Mouse (Mus musculus) left cerebral cortex, adult 8-10 months (tissue): ENCODE results near the gene Dgkq. TPM values are rescaled to one million over a fixed set of nuclear protein-coding genes. Genes with fewer than 3 reads are reported as not detected.
A peak's percentile ranks its signal among the peaks of the same experiment; 100 is the strongest.

Source experiments
- DNase-seq, 2 experiments: peaks; one replicate each; pipeline ENCODE4 v3.0.0; 2022; ENCODE audit warnings: low spot score in 2 of 2
- total RNA-seq, 4 experiments: library from RNA; stranded (reverse); gene quantifications; 2 replicates each; pipeline ENCODE4 v1.2.4; 2022

Dgkq gene
- total RNA-seq, 4 experiments from 2014 or later: 47.3 to 67.4 (median 51.3) TPM

DNA sequence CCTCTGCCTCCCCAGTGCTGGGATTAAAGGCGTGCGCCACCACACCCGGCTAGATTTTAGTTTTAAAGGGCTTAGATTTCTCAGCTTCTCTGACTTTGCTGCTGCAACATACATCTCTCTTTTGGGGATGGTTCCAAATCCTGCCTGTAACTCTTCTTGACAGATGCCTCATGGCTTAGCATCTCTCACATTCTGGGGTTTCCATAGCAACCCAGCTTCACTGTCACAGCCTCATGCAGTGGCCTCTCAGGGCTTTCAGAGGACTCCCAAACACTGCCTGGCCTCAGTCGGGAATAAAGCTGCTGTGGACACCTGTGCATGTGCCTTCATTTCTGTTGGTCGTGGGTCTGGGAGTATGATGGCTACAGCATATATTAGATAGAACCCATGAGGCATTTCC is 19.6 kb upstream of the Dgkq start:
- no peak for DNase-seq

- no peak for DNase-seq
Observed at GRCm38 (mm10) chr5:108680871-108681270, 11.4 kb upstream of the Dgkq start.

- no peak for DNase-seq
Observed at GRCm38 (mm10) chr5:108679909-108680308, 10.4 kb upstream of the Dgkq start.

GRCm38 (mm10) chr5:108678296-108678854 is 8.9 kb upstream of the Dgkq start:
- no peak for DNase-seq

DNA sequence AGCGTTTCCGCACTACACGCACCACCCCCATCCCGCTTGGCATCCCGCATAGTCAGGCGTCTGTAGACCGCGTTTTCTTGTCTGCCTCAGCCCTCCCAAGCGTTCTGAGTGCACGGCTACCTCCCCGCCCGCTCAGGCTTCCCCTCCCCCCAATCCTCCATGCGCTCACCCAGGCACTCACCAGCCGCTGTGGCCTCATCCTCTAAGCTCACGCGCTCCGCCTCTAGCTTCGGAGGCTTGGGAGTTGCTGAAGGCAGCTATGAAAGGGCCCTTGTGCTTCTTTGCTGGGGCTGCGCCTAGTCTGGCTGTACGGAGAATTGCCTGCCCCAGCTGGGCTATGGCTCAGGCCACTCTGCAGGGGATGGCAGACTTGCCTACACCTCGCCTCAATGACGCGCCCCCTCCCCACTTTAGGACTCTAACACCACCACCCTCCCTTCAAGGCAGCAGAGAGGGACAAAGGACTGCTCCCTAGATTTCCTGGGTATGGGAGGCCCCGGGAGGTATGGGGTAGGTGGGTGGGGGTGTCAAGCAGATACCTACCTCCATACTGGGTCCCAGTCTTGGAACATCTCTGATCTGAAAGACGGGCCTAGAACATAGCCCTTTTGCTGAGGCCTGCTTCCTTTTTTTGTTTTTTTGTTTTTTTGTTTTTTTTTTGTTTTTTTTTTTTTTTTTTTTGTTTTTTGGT is 8.3 kb upstream of the Dgkq start:
- peak; percentile 69 to 88 for DNase-seq

DNA sequence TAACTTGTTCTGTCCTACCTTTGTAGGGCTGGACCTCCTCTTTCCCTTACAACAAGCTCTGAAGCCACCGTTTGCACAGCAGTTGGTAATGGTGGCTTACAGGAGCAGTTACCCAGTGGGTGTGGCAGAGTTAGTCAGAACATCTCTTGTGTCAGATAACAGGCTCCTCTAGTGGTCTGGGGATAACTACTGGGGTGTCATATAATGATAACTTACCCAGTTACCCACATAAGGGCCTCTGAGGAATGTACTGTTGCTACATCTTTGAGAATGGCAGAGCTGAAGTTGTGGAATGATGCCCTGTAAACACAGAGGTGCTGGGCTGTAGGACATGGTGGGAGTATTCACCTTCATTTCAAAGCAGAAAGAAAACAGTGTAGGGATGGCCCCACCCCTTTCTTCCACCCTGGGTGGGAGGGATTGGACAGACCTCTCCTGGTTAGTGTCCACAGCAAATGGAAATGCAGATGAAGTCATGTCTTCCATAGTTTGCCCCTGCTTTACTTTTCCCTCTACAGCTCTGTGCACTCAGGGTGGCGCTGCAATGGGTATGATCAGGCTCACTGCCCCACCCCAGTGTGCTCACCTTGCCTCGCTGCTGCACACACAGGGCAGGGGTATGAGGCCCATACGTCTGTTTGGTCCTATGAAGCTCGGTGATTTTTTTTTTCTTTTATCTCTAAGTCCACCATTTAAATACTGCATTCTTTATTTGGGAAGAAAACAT is 7.5 kb upstream of the Dgkq start:
- no peak for DNase-seq

GRCm38 (mm10) chr5:108675251-108675816 is 5.9 kb upstream of the Dgkq start, which contains the start of gene Slc26a1:
Slc26a1 (minus strand) TSS chr5:108675569.
- no peak for DNase-seq

GRCm38 (mm10) chr5:108674624-108675023 is 5.2 kb upstream of the Dgkq start:
- DNase-seq: no peak

DNA sequence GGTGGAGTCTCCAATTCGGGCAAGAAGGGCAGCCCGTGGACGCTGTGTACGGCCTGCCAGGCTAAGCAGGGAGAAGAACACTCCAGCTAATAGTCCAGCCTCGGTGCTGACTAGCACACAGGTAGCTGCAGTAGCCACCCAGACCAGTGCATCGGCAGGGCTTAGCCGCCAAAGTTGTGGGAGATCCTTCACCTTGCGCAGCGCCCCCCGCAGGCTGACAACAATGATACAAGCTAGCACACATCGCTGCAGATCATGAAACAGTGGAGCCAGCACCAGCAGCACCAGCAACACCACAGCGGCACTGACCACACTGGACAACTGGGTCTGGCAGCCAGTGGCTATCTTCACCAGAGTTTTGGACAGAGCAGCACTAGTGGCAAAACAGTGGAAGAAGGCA is 2.3 kb upstream of the Dgkq start:
- DNase-seq: no peak

DNA sequence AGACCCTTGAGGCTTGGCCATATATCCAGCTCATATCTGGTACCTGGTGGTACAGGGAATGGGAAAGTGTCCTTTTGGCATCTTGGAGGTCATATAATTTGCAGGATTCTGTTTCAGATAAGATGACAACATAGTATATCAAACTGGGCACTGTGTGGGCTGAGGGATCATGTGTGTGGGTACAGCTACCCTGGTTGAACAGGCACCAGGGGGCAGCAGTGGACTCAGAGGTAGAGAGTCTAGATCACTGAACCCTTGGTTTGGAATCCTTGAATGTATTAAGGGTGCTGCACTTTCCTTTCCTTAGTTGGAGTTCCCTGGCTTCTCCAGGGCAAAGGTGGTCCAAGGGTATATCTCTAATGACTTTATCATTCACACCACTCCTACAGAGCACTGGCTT is 1.3 kb upstream of the Dgkq start:
- no peak for DNase-seq

DNA sequence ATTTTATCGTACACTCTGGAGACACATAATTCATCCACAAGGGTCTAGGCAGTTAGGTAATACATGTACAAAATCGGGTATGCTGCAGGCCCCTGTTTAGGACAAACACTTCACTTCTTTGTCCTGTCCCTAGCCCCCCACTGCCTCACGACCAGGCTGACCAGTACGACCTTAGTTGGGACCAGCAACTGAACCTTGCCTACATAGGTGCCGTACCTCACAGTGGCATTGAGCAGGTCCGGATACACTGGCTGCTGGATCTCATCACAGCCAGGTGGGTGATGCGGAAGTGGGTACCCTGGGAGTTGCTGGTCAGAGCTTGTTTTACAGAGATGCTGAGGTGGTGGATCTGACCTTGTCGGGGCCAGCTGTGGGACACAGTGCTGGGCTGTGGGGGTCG is 514 bp upstream of the Dgkq start:
- DNase-seq: no peak

DNA sequence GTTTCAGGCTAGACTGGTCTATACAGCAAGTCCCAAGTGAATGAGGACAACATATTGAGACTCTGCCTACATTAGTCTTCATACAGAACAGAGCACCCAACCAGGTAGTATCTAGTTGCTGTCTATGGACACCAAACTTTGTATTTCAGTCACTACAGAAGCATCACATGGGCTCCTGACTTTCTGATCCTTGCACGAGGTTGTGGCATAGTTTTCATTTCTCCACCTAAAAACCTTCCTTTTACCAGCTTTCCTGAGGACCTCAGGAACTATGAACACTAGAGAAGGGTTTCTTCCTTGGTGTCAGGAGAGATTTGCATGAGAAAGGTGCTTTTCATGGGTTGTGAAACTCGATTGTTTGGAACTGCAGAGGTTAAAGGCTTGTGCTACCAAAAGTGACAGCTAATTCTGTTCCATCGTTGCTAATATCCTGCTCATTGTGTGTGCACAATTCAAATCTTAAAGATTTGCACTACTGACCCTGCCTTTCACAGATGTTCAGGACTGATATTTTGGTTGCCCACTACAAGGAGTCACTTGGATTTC is 1.0 kb downstream of the Dgkq start:
- DNase-seq: no peak

GRCm38 (mm10) chr5:108667370-108667769 is 2.1 kb downstream of the Dgkq start:
- no peak for DNase-seq

GRCm38 (mm10) chr5:108665066-108665465 is 4.4 kb downstream of the Dgkq start:
- DNase-seq: no peak

- DNase-seq: no peak
Observed at GRCm38 (mm10) chr5:108662772-108663171, 6.7 kb downstream of the Dgkq start.

DNA sequence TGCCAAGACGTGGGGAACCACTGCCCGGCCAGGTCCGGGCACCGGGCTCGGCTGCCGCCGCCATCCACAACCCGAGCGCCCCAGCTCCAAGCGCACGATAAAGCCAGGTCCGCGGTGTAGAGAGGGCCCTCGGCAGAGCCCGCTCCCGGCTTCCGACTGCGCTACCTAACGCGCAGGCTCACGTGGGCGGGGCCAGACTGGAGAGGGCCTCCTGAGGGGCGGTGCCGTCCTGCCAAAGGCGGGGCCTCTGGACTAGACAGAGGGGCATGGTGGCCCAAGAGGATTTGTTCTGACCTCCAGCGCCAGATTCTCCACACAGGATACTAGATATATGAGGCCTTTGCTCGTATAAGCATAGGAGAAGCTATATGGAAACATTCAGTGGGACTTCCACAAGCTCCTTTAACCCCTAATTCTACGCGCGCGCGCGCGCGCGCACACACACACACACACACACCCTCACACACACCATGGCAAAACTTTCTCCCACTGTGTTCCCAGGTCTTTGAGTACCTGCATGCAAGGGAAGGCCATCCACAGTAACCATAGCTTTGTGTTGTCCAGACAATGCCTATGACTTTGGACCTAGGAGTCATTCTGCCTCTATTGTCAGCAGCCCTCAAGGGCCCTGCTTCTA is 8.7 kb downstream of the Dgkq start:
- DNase-seq: peak; percentile 80 to 90

- DNase-seq: no peak
Observed at GRCm38 (mm10) chr5:108659698-108660631, 9.5 kb downstream of the Dgkq start, which contains the start of gene Idua. Idua (plus strand) TSS chr5:108660331.

- no peak for DNase-seq
Observed at GRCm38 (mm10) chr5:108658611-108659010, 10.9 kb downstream of the Dgkq start.

DNA sequence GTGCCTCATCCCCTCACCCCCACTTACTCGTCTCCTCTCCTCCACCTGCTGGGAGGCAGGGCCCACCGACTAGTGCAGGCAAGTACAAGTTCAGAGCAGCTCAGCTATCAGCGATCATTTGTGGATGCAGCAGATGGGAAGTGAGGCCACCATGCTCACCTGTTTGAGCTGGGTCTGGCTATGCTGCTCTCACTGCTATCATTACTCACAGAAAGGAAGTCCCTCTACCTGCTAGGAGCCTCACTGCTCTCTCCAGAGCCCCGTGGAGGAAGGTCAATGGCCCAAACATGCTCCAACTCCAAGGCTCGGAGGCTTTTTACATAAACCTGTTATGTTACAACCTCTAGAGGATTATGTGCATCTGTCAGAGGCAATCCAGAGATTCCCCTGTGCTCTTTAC is 12.1 kb downstream of the Dgkq start:
- DNase-seq: no peak

- no peak for DNase-seq
Observed at GRCm38 (mm10) chr5:108655891-108656650, 13.4 kb downstream of the Dgkq start.
